Mouse (Mus musculus) forebrain, embryonic 15.5 days (tissue): ENCODE measurements around the gene Rtl10. TPM values are rescaled to one million over a fixed set of nuclear protein-coding genes. Genes with fewer than 3 reads are reported as not detected.

ENCODE experiments used
- ATAC-seq: fragments of 200-750 bp; cut with Nextera tagmentation; replicated peaks from 2 replicates; pipeline ENCODE4 v1.8.0; 2017; ENCODE audit warnings: mild to moderate bottlenecking, moderate TSS enrichment, moderate library complexity
- H3K27ac ChIP-seq: fragments of 300-500 bp; sonication (generic); replicated peaks from 2 replicates; pipeline ENCODE4 v1.5.1; 2015; ENCODE audit warnings: mild to moderate bottlenecking, inconsistent platforms
- H3K27me3 ChIP-seq: fragments of 300-500 bp; sonication (generic); 2 replicates; pipeline ENCODE4 v1.6.1; 2015; ENCODE audit warnings: inconsistent platforms
- H3K36me3 ChIP-seq: fragments of 300-500 bp; sonication (generic); 2 replicates; pipeline ENCODE4 v1.6.1; 2015; ENCODE audit warnings: mild to moderate bottlenecking, inconsistent platforms
- H3K4me1 ChIP-seq: fragments of 300-500 bp; sonication (generic); 2 replicates; pipeline ENCODE4 v1.6.1; 2015; ENCODE audit warnings: inconsistent platforms
- H3K4me2 ChIP-seq: fragments of 300-500 bp; sonication (generic); replicated peaks from 2 replicates; pipeline ENCODE4 v1.6.1; 2015; ENCODE audit warnings: mild to moderate bottlenecking, inconsistent platforms
- H3K4me3 ChIP-seq: fragments of 300-500 bp; sonication (generic); 2 replicates; pipeline ENCODE4 v1.5.1; 2015; ENCODE audit warnings: mild to moderate bottlenecking, inconsistent platforms
- H3K9ac ChIP-seq: fragments of 300-500 bp; sonication (generic); replicated peaks from 2 replicates; pipeline ENCODE4 v1.6.1; 2015; ENCODE audit warnings: mild to moderate bottlenecking, inconsistent platforms
- H3K9me3 ChIP-seq: fragments of 300-500 bp; sonication (generic); 2 replicates; pipeline ENCODE4 v1.6.1; 2016; ENCODE audit warnings: inconsistent platforms
- WGBS: fragments of 180-500 bp; shearing (Covaris S2); methylation state at CpG from one replicate; pipeline ENCODE4 v1.1.7; 2015; ENCODE audit warnings: mixed read lengths; 5-methylcytosine and 5-hydroxymethylcytosine counted together
- polyA plus RNA-seq: library from polyadenylated mRNA; unstranded; fragments of >200 nt; fragmentation: Nextera tagmentation; extraction: Ambion mirVana; gene quantifications from 2 replicates; pipeline ENCODE4 v1.2.1, GENCODE M21; 2015

Gene Rtl10
- polyA plus RNA-seq, 1 experiment from 2014 or later: 3.4 TPM

DNA sequence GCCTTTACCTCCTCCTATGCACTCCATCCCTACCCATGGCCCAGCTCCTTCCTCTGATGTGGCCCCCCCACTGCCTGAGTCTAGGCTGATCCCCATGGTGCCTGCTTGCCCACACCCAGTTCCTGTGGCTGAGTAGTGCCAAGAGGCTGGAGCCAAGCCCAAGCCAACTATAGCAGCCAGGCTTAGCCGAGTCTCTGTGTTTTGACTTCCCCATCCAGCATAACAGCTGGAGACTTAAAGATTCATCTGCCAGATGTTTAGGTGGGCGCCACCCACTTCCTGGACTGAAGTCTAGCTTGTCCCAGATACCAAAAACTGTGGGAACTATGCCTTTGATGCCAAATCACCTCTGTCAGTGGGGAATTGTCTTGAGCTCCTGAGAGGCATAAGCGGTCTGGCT lies 34.4 kb upstream of the Rtl10 start:
- Histone ChIP-seq H3K9me3 (no peaks in the 10 kb centered on the region), H3K9ac (no peak overlapping the region), H3K27me3 (no peaks in the 10 kb centered on the region), H3K36me3 (no peaks in the 10 kb centered on the region; the same call in 1 of the 2 replicates), H3K4me3 (no peak overlapping the region), H3K27ac (no peak overlapping the region), H3K4me1 (peaks cover 10% of the 10 kb centered on the region), H3K4me2 (no peak overlapping the region)
- WGBS: 80% methylated on average over 3 of the region's 3 CpGs
- no peak for ATAC-seq

- Histone ChIP-seq H3K27me3 (no peaks in the 10 kb centered on the region), H3K36me3 (no peaks in the 10 kb centered on the region; the same call in 1 of the 2 replicates), H3K4me2 (no peak overlapping the region), H3K9me3 (no peaks in the 10 kb centered on the region), H3K27ac (no peak overlapping the region), H3K4me3 (no peak overlapping the region), H3K4me1 (no peaks in the 10 kb centered on the region), H3K9ac (no peak overlapping the region)
- 18% methylated on average over 1 of the region's 1 CpGs for WGBS
- no peak for ATAC-seq
Observed at GRCm38 (mm10) chr16:18470829-18471228, 27.9 kb upstream of the Rtl10 start.

DNA sequence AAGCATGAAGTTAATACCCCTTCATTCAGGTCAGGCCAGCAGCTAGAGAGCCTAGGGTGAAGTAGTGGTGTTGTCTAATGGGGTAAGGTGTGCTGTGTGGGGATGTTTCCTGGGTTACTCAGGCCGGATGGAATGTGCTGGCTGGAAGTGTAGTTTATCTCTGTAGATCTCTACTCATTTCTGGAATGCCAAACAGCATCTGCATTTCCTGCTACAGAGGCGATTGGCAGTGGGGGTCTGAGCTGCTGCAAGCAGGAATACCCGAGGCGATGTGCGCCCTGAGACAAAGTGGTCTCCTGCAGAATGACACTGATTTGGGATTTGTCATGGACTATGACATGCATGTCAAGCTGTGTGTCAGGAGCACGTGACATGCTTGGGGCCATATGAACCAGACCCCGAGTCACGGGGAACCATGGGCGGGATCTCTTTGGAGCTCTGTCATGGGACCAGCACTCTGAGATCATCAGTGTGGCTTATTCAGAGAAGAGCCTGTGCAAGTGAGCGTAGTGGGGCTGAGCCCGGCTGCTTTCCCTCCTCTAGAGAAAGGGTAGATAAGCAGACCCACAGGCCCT lies 27.2 kb upstream of the Rtl10 start:
- Histone ChIP-seq H3K4me2 (no peak overlapping the region), H3K36me3 (no peaks in the 10 kb centered on the region; the same call in 1 of the 2 replicates), H3K9ac (no peak overlapping the region), H3K9me3 (no peaks in the 10 kb centered on the region), H3K27me3 (no peaks in the 10 kb centered on the region), H3K4me1 (no peaks in the 10 kb centered on the region), H3K4me3 (no peak overlapping the region), H3K27ac (no peak overlapping the region)
- ATAC-seq: no peak
- 88% methylated on average over 11 of the region's 11 CpGs for WGBS

DNA sequence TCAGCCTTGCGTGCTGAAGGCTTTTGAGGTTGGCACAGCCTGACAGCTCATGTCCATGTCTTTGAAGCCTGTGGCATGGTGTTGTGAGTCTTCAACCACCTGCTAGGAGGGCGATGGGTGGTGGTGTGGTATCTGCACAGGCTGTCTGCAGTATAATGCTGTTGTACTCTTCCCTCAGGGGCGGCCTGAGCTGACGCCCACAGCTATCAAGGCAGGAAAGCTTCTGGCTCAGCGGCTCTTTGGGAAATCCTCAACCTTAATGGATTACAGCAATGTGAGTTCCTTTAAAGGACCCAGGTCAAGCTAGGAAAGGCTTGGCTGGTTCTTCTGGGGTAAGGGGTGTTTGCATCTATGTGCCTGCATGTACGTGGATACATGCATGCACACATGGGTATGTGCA lies 26.7 kb upstream of the Rtl10 start:
- no peak overlapping the region for H3K27ac ChIP-seq
- ATAC-seq: no peak
- 82% methylated on average over 6 of the region's 6 CpGs for WGBS
- H3K9ac ChIP-seq: no peak overlapping the region
- no peaks in the 10 kb centered on the region for H3K4me1 ChIP-seq
- no peaks in the 10 kb centered on the region for H3K9me3 ChIP-seq
- H3K4me3 ChIP-seq: no peak overlapping the region
- H3K4me2 ChIP-seq: no peak overlapping the region
- no peaks in the 10 kb centered on the region for H3K27me3 ChIP-seq
- H3K36me3 ChIP-seq: no peaks in the 10 kb centered on the region; the same call in 1 of the 2 replicates

GRCm38 (mm10) chr16:18472416-18472815 lies 26.3 kb upstream of the Rtl10 start:
- ATAC-seq: no peak
- Histone ChIP-seq H3K4me3 (no peak overlapping the region), H3K9me3 (no peaks in the 10 kb centered on the region), H3K36me3 (no peaks in the 10 kb centered on the region; the same call in 1 of the 2 replicates), H3K27me3 (no peaks in the 10 kb centered on the region), H3K4me2 (no peak overlapping the region), H3K4me1 (no peaks in the 10 kb centered on the region), H3K9ac (no peak overlapping the region), H3K27ac (no peak overlapping the region)
- WGBS: 59% methylated on average over 4 of the region's 4 CpGs

DNA sequence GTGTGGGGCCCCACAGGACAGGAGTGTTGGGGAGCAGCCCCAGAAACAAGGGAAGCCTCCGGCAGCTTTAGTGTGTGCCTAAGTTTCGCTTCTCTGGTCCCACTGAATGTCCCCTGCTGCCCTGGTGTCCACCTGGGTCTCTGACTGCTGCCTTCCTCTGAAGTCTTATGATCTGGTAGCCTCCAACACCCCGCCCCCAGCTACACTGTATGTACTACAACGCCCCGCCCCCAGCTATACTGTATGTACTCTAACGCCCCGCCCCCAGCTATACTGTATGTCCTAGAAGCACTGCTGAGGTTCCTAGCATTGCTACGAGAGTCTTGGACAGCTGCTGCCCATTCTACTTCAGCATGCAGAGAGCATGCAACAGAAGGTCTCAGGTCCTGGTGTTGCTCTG lies 25.7 kb upstream of the Rtl10 start:
- ATAC-seq: no peak
- no peak overlapping the region for H3K4me3 ChIP-seq
- 89% methylated on average over 8 of the region's 8 CpGs for WGBS

GRCm38 (mm10) chr16:18474021-18474420 lies 24.7 kb upstream of the Rtl10 start:
- no peak overlapping the region for H3K9ac ChIP-seq
- H3K4me1 ChIP-seq: no peaks in the 10 kb centered on the region
- H3K4me2 ChIP-seq: no peak overlapping the region
- no peak for ATAC-seq
- H3K27me3 ChIP-seq: no peaks in the 10 kb centered on the region
- H3K9me3 ChIP-seq: no peaks in the 10 kb centered on the region
- 85% methylated on average over 2 of the region's 2 CpGs for WGBS
- no peak overlapping the region for H3K4me3 ChIP-seq
- no peak overlapping the region for H3K27ac ChIP-seq
- no peaks in the 10 kb centered on the region; the same call in 1 of the 2 replicates for H3K36me3 ChIP-seq

More for the DNA sequence above, 25.7 kb upstream of the Rtl10 start:
- Histone ChIP-seq H3K27ac (no peak overlapping the region), H3K9ac (no peak overlapping the region), H3K36me3 (no peaks in the 10 kb centered on the region; the same call in 1 of the 2 replicates), H3K4me2 (no peak overlapping the region), H3K4me1 (no peaks in the 10 kb centered on the region), H3K27me3 (no peaks in the 10 kb centered on the region), H3K9me3 (no peaks in the 10 kb centered on the region)

GRCm38 (mm10) chr16:18477996-18478395 lies 20.7 kb upstream of the Rtl10 start:
- no peaks in the 10 kb centered on the region for H3K27me3 ChIP-seq
- H3K4me1 ChIP-seq: no peaks in the 10 kb centered on the region
- H3K36me3 ChIP-seq: no peaks in the 10 kb centered on the region
- ATAC-seq: no peak
- no peak overlapping the region for H3K4me3 ChIP-seq
- no peaks in the 10 kb centered on the region for H3K9me3 ChIP-seq
- H3K27ac ChIP-seq: no peak overlapping the region
- no peak overlapping the region for H3K4me2 ChIP-seq
- WGBS: 72% methylated on average over 6 of the region's 6 CpGs
- no peak overlapping the region for H3K9ac ChIP-seq

GRCm38 (mm10) chr16:18479667-18480066 lies 19.0 kb upstream of the Rtl10 start:
- no peaks in the 10 kb centered on the region for H3K9me3 ChIP-seq
- H3K4me2 ChIP-seq: no peak overlapping the region
- no peak overlapping the region for H3K27ac ChIP-seq
- H3K9ac ChIP-seq: no peak overlapping the region
- no peaks in the 10 kb centered on the region for H3K36me3 ChIP-seq
- peaks cover 5% of the 10 kb centered on the region for H3K4me1 ChIP-seq
- 18% methylated on average over 7 of the region's 7 CpGs for WGBS
- H3K27me3 ChIP-seq: no peaks in the 10 kb centered on the region
- ATAC-seq: no peak
- H3K4me3 ChIP-seq: no peak overlapping the region

GRCm38 (mm10) chr16:18480933-18481485 lies 17.7 kb upstream of the Rtl10 start:
- H3K4me3 ChIP-seq: no peak overlapping the region
- no peak overlapping the region for H3K4me2 ChIP-seq
- peaks cover 7% of the 10 kb centered on the region for H3K4me1 ChIP-seq
- no peaks in the 10 kb centered on the region for H3K27me3 ChIP-seq
- H3K9ac ChIP-seq: no peak overlapping the region
- H3K9me3 ChIP-seq: no peaks in the 10 kb centered on the region
- H3K27ac ChIP-seq: no peak overlapping the region
- WGBS: 75% methylated on average over 4 of the region's 4 CpGs
- H3K36me3 ChIP-seq: no peaks in the 10 kb centered on the region
- no peak for ATAC-seq

GRCm38 (mm10) chr16:18482431-18482830 lies 16.3 kb upstream of the Rtl10 start:
- ATAC-seq: no peak
- Histone ChIP-seq H3K36me3 (no peaks in the 10 kb centered on the region), H3K9ac (no peak overlapping the region), H3K4me1 (peaks cover 7% of the 10 kb centered on the region), H3K4me3 (no peak overlapping the region), H3K27ac (no peak overlapping the region), H3K4me2 (no peak overlapping the region), H3K27me3 (no peaks in the 10 kb centered on the region), H3K9me3 (no peaks in the 10 kb centered on the region)
- WGBS: 93% methylated on average over 3 of the region's 3 CpGs

- H3K9me3 ChIP-seq: no peaks in the 10 kb centered on the region
- H3K36me3 ChIP-seq: no peaks in the 10 kb centered on the region
- H3K27ac ChIP-seq: no peak overlapping the region
- H3K4me2 ChIP-seq: no peak overlapping the region
- 66% methylated on average over 5 of the region's 5 CpGs for WGBS
- H3K4me3 ChIP-seq: no peak overlapping the region
- ATAC-seq: no peak
- no peaks in the 10 kb centered on the region for H3K27me3 ChIP-seq
- H3K9ac ChIP-seq: no peak overlapping the region
- peaks cover 7% of the 10 kb centered on the region for H3K4me1 ChIP-seq
Observed at GRCm38 (mm10) chr16:18483839-18484238, 14.9 kb upstream of the Rtl10 start.

- no peaks in the 10 kb centered on the region for H3K27me3 ChIP-seq
- no peaks in the 10 kb centered on the region for H3K9me3 ChIP-seq
- no peak overlapping the region for H3K9ac ChIP-seq
- peaks cover 7% of the 10 kb centered on the region for H3K4me1 ChIP-seq
- H3K4me3 ChIP-seq: no peak overlapping the region
- no peaks in the 10 kb centered on the region for H3K36me3 ChIP-seq
- ATAC-seq: no peak
- whole genome bisulfite sequencing: 6% methylated on average over 4 of the region's 4 CpGs
- H3K27ac ChIP-seq: no peak overlapping the region
- no peak overlapping the region for H3K4me2 ChIP-seq
Observed at GRCm38 (mm10) chr16:18484386-18484785, 14.3 kb upstream of the Rtl10 start.
